Mouse (Mus musculus): ENCODE measurements at regions not wholly inside any gene's neighbourhood (a gene's known extent, or its start where the extent isn't known, plus 50 kb on each side); places are given as distances from the start of the nearest gene placed in this dataset.

- H3K9me3 ChIP-seq (ENCODE audit: low read length), result no peaks in the 10 kb centered on the region
- H3K4me2 ChIP-seq (ENCODE audit: low read depth, low read length), result no peak overlapping the region
- ATAC-seq, result no peak
- H3K4me3 ChIP-seq (ENCODE audit: low read depth, low read length), result no peak overlapping the region
- no peaks in the 10 kb centered on the region for H3K36me3 ChIP-seq (replicated peaks; ENCODE audit: insufficient read depth, low read length)
- TF ChIP-seq CTCF (IDR thresholded peaks at IDR 0.05; ENCODE audit: low read depth) (no peak), EP300 (IDR thresholded peaks at IDR 0.05; ENCODE audit: low read depth) (no peak)
- WGBS (ENCODE audit: insufficient replicate concordance), result 48% methylated on average over 2 of the region's 2 CpGs
- no peaks in the 10 kb centered on the region for H3K4me1 ChIP-seq (ENCODE audit: insufficient read depth)
- DNase-seq, result no peak
- H3K27me3 ChIP-seq (ENCODE audit: insufficient read depth, low read length), result no peaks in the 10 kb centered on the region
- H3K9ac ChIP-seq (replicated peaks), result no peak overlapping the region
- no peak overlapping the region for H3K27ac ChIP-seq (ENCODE audit: low read depth)
These were observed 803.2 kb upstream of the Pou3f3 start for GRCm38 (mm10) chr1:41892376-41892775.

GRCm38 (mm10) chr1:41897768-41898330, 797.7 kb upstream of the Pou3f3 start:
- DNase-seq (no peak), ATAC-seq (no peak)
- no peak overlapping the region for H3K4me2 ChIP-seq (ENCODE audit: low read depth, low read length)
- no peak for TF ChIP-seq EP300 (IDR thresholded peaks at IDR 0.05; ENCODE audit: low read depth)
- H3K36me3 ChIP-seq (replicated peaks; ENCODE audit: insufficient read depth, low read length), result no peaks in the 10 kb centered on the region
- WGBS (ENCODE audit: insufficient replicate concordance), result 81% methylated on average over 4 of the region's 4 CpGs
- H3K9ac ChIP-seq (replicated peaks), result no peak overlapping the region
- H3K27ac ChIP-seq (ENCODE audit: low read depth), result no peak overlapping the region
- H3K4me1 ChIP-seq (ENCODE audit: insufficient read depth), result no peaks in the 10 kb centered on the region
- no peaks in the 10 kb centered on the region for H3K9me3 ChIP-seq (ENCODE audit: low read length)
- no peak overlapping the region for H3K4me3 ChIP-seq (ENCODE audit: low read depth, low read length)
- no peaks in the 10 kb centered on the region for H3K27me3 ChIP-seq (ENCODE audit: insufficient read depth, low read length)

- H3K4me2 ChIP-seq (ENCODE audit: low read depth, low read length), result no peak overlapping the region
- H3K4me3 ChIP-seq (ENCODE audit: low read depth, low read length), result no peak overlapping the region
- no peaks in the 10 kb centered on the region for H3K27me3 ChIP-seq (ENCODE audit: insufficient read depth, low read length)
- no peaks in the 10 kb centered on the region for H3K4me1 ChIP-seq (ENCODE audit: insufficient read depth)
- no peak for TF ChIP-seq EP300 (IDR thresholded peaks at IDR 0.05; ENCODE audit: low read depth)
- no peak for TF ChIP-seq CTCF (IDR thresholded peaks at IDR 0.05; ENCODE audit: low read depth)
- H3K9ac ChIP-seq (replicated peaks), result no peak overlapping the region
- ATAC-seq (no peak), DNase-seq (no peak)
- no peak overlapping the region for H3K27ac ChIP-seq (ENCODE audit: low read depth)
- H3K9me3 ChIP-seq (ENCODE audit: low read length), result no peaks in the 10 kb centered on the region
- WGBS (ENCODE audit: insufficient replicate concordance), result 72% methylated on average over 6 of the region's 6 CpGs
- no peaks in the 10 kb centered on the region for H3K36me3 ChIP-seq (replicated peaks; ENCODE audit: insufficient read depth, low read length)
These were observed 795.2 kb upstream of the Pou3f3 start for GRCm38 (mm10) chr1:41900370-41900769.

- 68% methylated on average over 5 of the region's 5 CpGs for WGBS (ENCODE audit: insufficient replicate concordance)
- no peak overlapping the region for H3K27ac ChIP-seq (ENCODE audit: low read depth)
- H3K9ac ChIP-seq (replicated peaks), result no peak overlapping the region
- TF ChIP-seq CTCF (IDR thresholded peaks at IDR 0.05; ENCODE audit: low read depth) (no peak), EP300 (IDR thresholded peaks at IDR 0.05; ENCODE audit: low read depth) (no peak)
- ATAC-seq, result no peak
- no peak overlapping the region for H3K4me3 ChIP-seq (ENCODE audit: low read depth, low read length)
- no peaks in the 10 kb centered on the region for H3K27me3 ChIP-seq (ENCODE audit: insufficient read depth, low read length)
- H3K9me3 ChIP-seq (ENCODE audit: low read length), result no peaks in the 10 kb centered on the region
- H3K4me1 ChIP-seq (ENCODE audit: insufficient read depth), result no peaks in the 10 kb centered on the region
- H3K4me2 ChIP-seq (ENCODE audit: low read depth, low read length), result no peak overlapping the region
- DNase-seq, result no peak
- H3K36me3 ChIP-seq (replicated peaks; ENCODE audit: insufficient read depth, low read length), result no peaks in the 10 kb centered on the region
These were observed 789.6 kb upstream of the Pou3f3 start for GRCm38 (mm10) chr1:41905971-41906370.

GRCm38 (mm10) chr1:41908001-41908807, 787.4 kb upstream of the Pou3f3 start:
- no peak for DNase-seq
- no peaks in the 10 kb centered on the region for H3K4me1 ChIP-seq (ENCODE audit: insufficient read depth)
- H3K27me3 ChIP-seq (ENCODE audit: insufficient read depth, low read length), result no peaks in the 10 kb centered on the region
- no peak overlapping the region for H3K27ac ChIP-seq (ENCODE audit: low read depth)
- H3K4me3 ChIP-seq (ENCODE audit: low read depth, low read length), result no peak overlapping the region
- ATAC-seq, result no peak
- TF ChIP-seq EP300 (IDR thresholded peaks at IDR 0.05; ENCODE audit: low read depth), result no peak
- no peak for TF ChIP-seq CTCF (IDR thresholded peaks at IDR 0.05; ENCODE audit: low read depth)
- no peak overlapping the region for H3K9ac ChIP-seq (replicated peaks)
- 79% methylated on average over 8 of the region's 8 CpGs for WGBS (ENCODE audit: insufficient replicate concordance)
- no peaks in the 10 kb centered on the region for H3K9me3 ChIP-seq (ENCODE audit: low read length)
- H3K36me3 ChIP-seq (replicated peaks; ENCODE audit: insufficient read depth, low read length), result no peaks in the 10 kb centered on the region
- no peak overlapping the region for H3K4me2 ChIP-seq (ENCODE audit: low read depth, low read length)

- ATAC-seq (no peak), DNase-seq (no peak)
- H3K9me3 ChIP-seq (ENCODE audit: low read length), result no peaks in the 10 kb centered on the region
- WGBS (ENCODE audit: insufficient replicate concordance), result 83% methylated on average over 5 of the region's 5 CpGs
- no peak overlapping the region for H3K9ac ChIP-seq (replicated peaks)
- H3K4me3 ChIP-seq (ENCODE audit: low read depth, low read length), result no peak overlapping the region
- no peak overlapping the region for H3K4me2 ChIP-seq (ENCODE audit: low read depth, low read length)
- H3K27ac ChIP-seq (ENCODE audit: low read depth), result no peak overlapping the region
- H3K36me3 ChIP-seq (replicated peaks; ENCODE audit: insufficient read depth, low read length), result no peaks in the 10 kb centered on the region
- no peak for TF ChIP-seq CTCF (IDR thresholded peaks at IDR 0.05; ENCODE audit: low read depth)
- no peak for TF ChIP-seq EP300 (IDR thresholded peaks at IDR 0.05; ENCODE audit: low read depth)
- no peaks in the 10 kb centered on the region for H3K27me3 ChIP-seq (ENCODE audit: insufficient read depth, low read length)
- H3K4me1 ChIP-seq (ENCODE audit: insufficient read depth), result no peaks in the 10 kb centered on the region
These were observed 786.8 kb upstream of the Pou3f3 start for GRCm38 (mm10) chr1:41908808-41909110.

Data from liver, postnatal 0 days (tissue).